Mouse (Mus musculus) left cerebral cortex, adult 18-20 months (tissue): Measurements from ENCODE around the gene Foxd2. TPM values are rescaled to one million over a fixed set of nuclear protein-coding genes. Genes with fewer than 3 reads are reported as not detected.

Experiments
- DNase-seq, 2 experiments: peaks; one replicate each; pipeline ENCODE4 v3.0.0; 2021 to 2022; ENCODE audit warnings: low spot score in 2 of 2, mixed read lengths in 1 of 2
- total RNA-seq, 2 experiments: library from RNA; stranded (reverse); gene quantifications; 2 replicates each; pipeline ENCODE4 v1.2.3; 2021

The Foxd2 gene
- total RNA-seq, 2 experiments from 2014 or later: 0.58 to 0.91 TPM

- DNase-seq: no peak
These were observed 4.3 kb upstream of the Foxd2 start for GRCm38 (mm10) chr4:114912705-114913593.

GRCm38 (mm10) chr4:114909602-114910484 lies 1.2 kb upstream of the Foxd2 start:
- DNase-seq: no peak

- DNase-seq: no peak
These were observed 483 bp downstream of the Foxd2 start for GRCm38 (mm10) chr4:114907951-114908828.

- DNase-seq: no peak
These were observed 1.4 kb downstream of the Foxd2 start for GRCm38 (mm10) chr4:114907056-114907917.

DNA sequence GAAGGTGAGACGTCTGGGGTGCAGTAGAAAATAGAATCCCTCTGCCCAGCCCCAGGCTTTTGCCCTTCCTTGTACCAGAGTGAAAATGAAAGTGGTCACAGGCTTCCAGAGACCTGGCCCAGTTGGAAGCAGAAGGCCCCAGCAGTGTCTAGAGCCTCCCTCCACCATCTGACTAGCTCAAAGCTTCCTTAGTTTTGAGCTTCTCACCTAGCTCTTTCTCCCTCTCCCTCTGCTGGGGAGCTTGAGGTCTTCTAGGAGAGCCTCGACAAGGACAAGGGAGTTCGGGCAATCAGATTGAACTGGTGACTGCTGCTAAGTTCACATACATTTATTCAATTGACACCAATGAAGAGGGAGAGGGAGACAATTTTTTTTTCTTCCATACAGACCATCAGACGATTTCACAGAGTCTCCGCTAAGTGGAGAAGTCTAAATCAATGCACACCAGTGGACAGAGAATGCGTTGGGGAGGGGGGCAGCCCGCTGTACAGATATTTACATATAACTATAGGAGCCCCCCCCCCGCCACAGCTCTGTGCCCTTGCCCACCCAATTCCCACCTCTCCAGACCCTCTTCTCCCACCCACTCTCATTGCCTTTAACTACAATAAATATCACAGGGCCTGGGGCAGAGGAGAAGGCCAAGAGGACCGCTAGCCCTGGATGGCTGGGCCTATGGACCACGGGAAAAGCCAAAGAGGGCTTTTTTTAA lies 2.5 kb downstream of the Foxd2 start:
- DNase-seq: no peak

DNA sequence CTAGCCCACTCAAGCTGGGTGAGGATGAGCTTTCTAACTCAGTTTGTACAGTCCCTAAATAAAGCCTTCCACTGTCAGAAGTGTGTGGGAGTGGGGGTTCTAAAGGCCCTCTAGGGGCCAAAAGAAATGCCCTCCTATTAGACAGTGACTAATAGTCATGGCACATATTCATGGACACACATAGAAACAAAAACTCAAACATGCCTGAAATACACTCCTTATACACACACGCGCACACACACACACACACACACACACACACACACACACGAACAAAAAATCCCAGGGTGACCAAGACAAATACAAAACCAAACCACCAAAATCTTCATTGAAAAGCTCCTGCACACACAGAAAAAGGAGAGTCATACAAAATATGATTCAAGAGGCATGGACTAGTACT lies 3.2 kb downstream of the Foxd2 start:
- DNase-seq: no peak

- DNase-seq: no peak
These were observed 5.3 kb downstream of the Foxd2 start for GRCm38 (mm10) chr4:114903422-114903782.

GRCm38 (mm10) chr4:114902641-114903421 lies 5.8 kb downstream of the Foxd2 start:
- DNase-seq: no peak

GRCm38 (mm10) chr4:114901643-114902351 lies 6.9 kb downstream of the Foxd2 start:
- no peak for DNase-seq

- no peak for DNase-seq
These were observed 7.6 kb downstream of the Foxd2 start for GRCm38 (mm10) chr4:114900866-114901642.

DNA sequence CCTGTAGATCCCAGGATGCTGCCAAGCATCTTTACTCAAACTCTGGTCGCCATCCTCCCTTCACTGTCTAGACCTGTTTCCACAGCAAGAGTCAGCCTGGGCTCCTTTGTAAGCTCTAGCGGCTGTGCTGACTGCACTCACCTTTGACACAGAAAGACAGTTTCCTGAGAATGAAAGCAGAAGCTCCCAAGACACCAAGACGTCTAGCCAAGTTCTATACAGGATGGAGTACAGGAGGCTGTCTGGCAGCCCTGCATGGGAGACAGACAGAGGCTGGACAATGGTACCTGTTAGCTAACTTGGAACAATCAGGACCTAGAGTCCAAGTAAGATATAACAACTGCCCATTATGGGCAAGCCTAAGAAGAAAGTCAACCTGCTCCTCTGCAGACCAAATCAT lies 8.8 kb downstream of the Foxd2 start:
- no peak for DNase-seq

DNA sequence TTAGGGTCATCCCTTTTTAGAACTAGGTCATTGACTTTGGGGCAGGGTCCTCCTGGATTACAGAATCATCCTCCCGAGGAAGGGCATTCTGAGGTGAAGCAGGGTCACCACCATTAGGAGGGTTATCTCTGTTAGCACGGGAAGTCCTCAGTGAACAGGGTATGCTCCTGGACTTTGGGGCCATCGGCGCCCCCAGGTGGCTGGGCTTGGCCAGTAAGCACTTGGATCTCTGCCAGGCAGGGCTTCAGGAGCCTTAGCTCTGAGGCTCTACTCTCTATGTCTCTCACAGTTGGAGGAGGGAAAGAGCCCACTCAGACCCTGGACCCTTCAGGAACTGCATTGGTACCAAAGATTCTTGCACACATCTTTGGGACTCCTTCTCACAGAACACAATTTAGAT lies 10.8 kb downstream of the Foxd2 start:
- no peak for DNase-seq

GRCm38 (mm10) chr4:114882232-114882631 lies 26.4 kb downstream of the Foxd2 start:
- no peak for DNase-seq

- no peak for DNase-seq
These were observed 32.2 kb downstream of the Foxd2 start for GRCm38 (mm10) chr4:114876441-114876972.

DNA sequence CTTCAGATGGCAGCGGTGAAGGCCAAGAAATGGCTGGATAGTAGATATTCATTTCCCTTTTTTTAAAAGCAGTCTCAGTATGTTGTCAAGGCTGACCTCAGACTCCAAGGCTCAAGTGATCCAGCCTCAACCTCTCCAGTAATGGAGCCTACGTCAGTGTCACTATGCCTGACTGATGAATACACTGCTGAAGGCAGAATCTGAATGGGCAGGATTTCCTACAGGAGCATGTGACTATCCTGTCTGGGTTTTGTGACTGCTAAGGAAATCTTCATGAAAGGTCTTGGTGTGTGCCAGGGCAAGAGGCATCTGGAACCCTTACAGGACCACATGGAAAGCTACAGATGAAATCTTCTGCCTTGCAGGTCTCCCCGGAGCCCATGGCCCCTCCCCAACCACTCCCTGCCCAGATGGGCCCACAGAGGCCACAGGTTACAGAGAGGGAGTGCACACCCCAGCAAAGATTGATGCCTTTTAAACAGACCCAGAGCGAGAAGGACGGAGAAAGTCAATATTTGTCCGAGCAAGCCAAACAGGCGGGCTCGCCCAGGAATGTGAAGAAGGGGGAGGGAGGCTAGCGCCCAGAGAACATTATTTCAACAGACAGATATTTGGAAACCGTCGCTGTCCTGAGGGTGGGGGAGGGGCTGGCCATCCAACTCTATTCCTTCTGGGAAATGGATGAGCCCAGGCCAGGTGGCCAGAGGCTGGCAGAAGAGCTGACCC lies 38.7 kb downstream of the Foxd2 start:
- DNase-seq: no peak

DNA sequence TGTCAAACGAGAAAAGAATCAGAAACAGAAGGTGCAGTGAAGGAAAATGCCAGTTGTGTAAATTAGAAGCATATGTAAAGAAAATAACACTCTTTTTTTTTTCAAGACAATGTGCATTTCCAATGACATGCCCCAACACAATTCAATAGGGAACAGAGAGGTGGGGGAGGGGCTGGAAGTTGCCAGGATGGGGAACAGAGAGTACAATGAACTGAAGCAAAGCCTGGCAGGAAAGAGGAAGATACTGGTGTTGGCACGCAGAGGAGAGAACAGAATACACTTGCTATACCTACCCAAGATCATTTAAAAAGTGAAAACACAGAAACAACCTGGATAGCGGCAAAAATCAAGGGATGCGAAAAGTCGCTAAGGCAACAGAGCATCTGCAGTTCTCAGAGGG lies 45.5 kb downstream of the Foxd2 start:
- DNase-seq: no peak
